In genomic region chr11:67143863-67144498, GRCm38 (mm10) we compare ENCODE assay signal across 25 mouse cellular contexts. TPM values are rescaled to one million over a fixed set of nuclear protein-coding genes. Genes with fewer than 3 reads are reported as not detected.
DNase-seq lines count a peak whose midpoint lies in the region; ATAC-seq and TF ChIP-seq lines count a peak whose summit lies in the region.
"Had no signal": no experiment of that assay in that cellular context is flagged by ENCODE, and none has a peak within 500 bp of the region (broad histone marks: within the 10 kb centered on the region; RNA-seq: fewer than 3 reads in every experiment).

No protein-coding gene starts in this region.

- intact Hi-C loops in gastrocnemius, adult 2 months (cut with DNase I) = loop anchor here (2.0 kb wide), 1 partner anchor 91 kb away; no protein-coding TSS in a partner anchor

- no peaks in the 10 kb centered on the region for H3K36me3 ChIP-seq in myocyte (ENCODE audit: control insufficient read depth, insufficient read depth)
- no peaks in the 10 kb centered on the region for H3K36me3 ChIP-seq in intestine, postnatal 0 days (ENCODE audit: control insufficient read depth, insufficient read depth)
- H3K36me3 ChIP-seq: forebrain, embryonic 10.5 days; hindbrain, embryonic 10.5 days; hindbrain, embryonic 13.5 days; intestine, embryonic 15.5 days had no signal

- H3K4me2 ChIP-seq in myocyte (ENCODE audit: low read depth) = peak overlapping the region; percentile 27
- no peak overlapping the region for H3K4me2 ChIP-seq in intestine, postnatal 0 days (replicated peaks; ENCODE audit: low read depth)
- H3K4me2 ChIP-seq: forebrain, embryonic 13.5 days; heart, embryonic 11.5 days; hindbrain, embryonic 13.5 days; intestine, embryonic 15.5 days had no signal

- H3K4me1 ChIP-seq in intestine, postnatal 0 days (replicated peaks; ENCODE audit: control insufficient read depth, insufficient read depth, low read length) = no peaks in the 10 kb centered on the region
- H3K4me1 ChIP-seq: forebrain, embryonic 13.5 days; hindbrain, embryonic 13.5 days; intestine, embryonic 15.5 days had no signal

- no peaks in the 10 kb centered on the region for H3K79me2 ChIP-seq in myocyte (ENCODE audit: control insufficient read depth, insufficient read depth)

- WGBS in intestine, postnatal 0 days = 90% methylated on average over 4 of the region's 4 CpGs

- H3K9ac ChIP-seq in intestine, postnatal 0 days (ENCODE audit: low read depth, low read length) = no peak overlapping the region
- H3K9ac ChIP-seq: forebrain, embryonic 13.5 days; hindbrain, embryonic 13.5 days; intestine, embryonic 15.5 days had no signal

- no peak for TF ChIP-seq POLR2A in myocyte (IDR thresholded peaks at IDR 0.05; ENCODE audit: insufficient read length, low read depth)

- H3K27ac ChIP-seq in gastrocnemius, adult 2 months = peak overlapping the region; percentile 91
- no peak overlapping the region for H3K27ac ChIP-seq in intestine, postnatal 0 days (ENCODE audit: low read depth, low read length)
- H3K27ac ChIP-seq: forebrain, embryonic 10.5 days; forebrain, embryonic 13.5 days; hindbrain, embryonic 10.5 days; hindbrain, embryonic 13.5 days; intestine, embryonic 15.5 days had no signal

- ATAC-seq in intestine, postnatal 0 days = no peak
- ATAC-seq: forebrain, embryonic 13.5 days; forebrain, embryonic 16.5 days; hindbrain, embryonic 16.5 days; intestine, embryonic 15.5 days had no signal

- H3K9me3 ChIP-seq in intestine, postnatal 0 days (ENCODE audit: control insufficient read depth) = no peaks in the 10 kb centered on the region
- H3K9me3 ChIP-seq: forebrain, embryonic 10.5 days; forebrain, embryonic 13.5 days; hindbrain, embryonic 10.5 days; hindbrain, embryonic 13.5 days; intestine, embryonic 15.5 days had no signal

- peak; percentile 36 for DNase-seq in gastrocnemius, adult 2 months
- no peak for DNase-seq in gastrocnemius, postnatal 25 days
- peak; percentile 73 for DNase-seq in A20 (ENCODE audit: low read depth, low spot score)
- DNase-seq in layer of hippocampus, postnatal 14 days (ENCODE audit: low spot score in 2 of 2) = no peak
- DNase-seq: adrenal gland, adult 2 months; adrenal gland, postnatal 14 days; cerebellum, adult 11-12 months; cerebellum, adult 8-10 months; cerebellum, postnatal 14 days had no signal

- H3K27me3 ChIP-seq in myocyte (ENCODE audit: control insufficient read depth, insufficient read depth, insufficient read length) = no peaks in the 10 kb centered on the region
- no peaks in the 10 kb centered on the region for H3K27me3 ChIP-seq in intestine, postnatal 0 days (replicated peaks; ENCODE audit: control insufficient read depth, insufficient read depth, low read length)
- H3K27me3 ChIP-seq: forebrain, embryonic 13.5 days; hindbrain, embryonic 13.5 days; intestine, embryonic 15.5 days had no signal

- H3K4me3 ChIP-seq in gastrocnemius, adult 2 months = peak overlapping the region; percentile 38
- H3K4me3 ChIP-seq in myocyte = no peak overlapping the region
- no peak overlapping the region for H3K4me3 ChIP-seq in intestine, postnatal 0 days (ENCODE audit: low read depth, low read length)
- H3K4me3 ChIP-seq: forebrain, embryonic 10.5 days; forebrain, embryonic 13.5 days; hindbrain, embryonic 10.5 days; hindbrain, embryonic 13.5 days; intestine, embryonic 15.5 days had no signal

- TF ChIP-seq CTCF in gastrocnemius, adult 2 months (IDR thresholded peaks at IDR 0.05) = no peak
- no peak for TF ChIP-seq CTCF in intestine, postnatal 0 days (IDR thresholded peaks at IDR 0.05; ENCODE audit: low read depth)

- H3ac ChIP-seq in myocyte (ENCODE audit: control insufficient read depth, insufficient read length) = no peak overlapping the region

TF ChIP-seq in myocyte, 11 proteins besides CTCF, POLR2A, EP300 and RAD21:
- no peak for TF ChIP-seq POLR2AphosphoS2 (IDR thresholded peaks at IDR 0.05; ENCODE audit: insufficient read length, low read depth)
- no peak for TF ChIP-seq REST (IDR thresholded peaks at IDR 0.05; ENCODE audit: insufficient read depth, insufficient read length)
TF ChIP-seq in myocyte: peak in this region for 0.

RNA-seq across cellular contexts. Expression of gene Myh2, which starts 26.8 kb away (rescaled TPM):
- 1,000 to 10,000 TPM; 1,238 to 3,712 TPM for total RNA-seq in gastrocnemius, adult 2 months (2021)
- total RNA-seq in gastrocnemius, postnatal 25 days (2021) = 1,000 to 10,000 TPM; 1,544 to 1,819 TPM
- polyA plus RNA-seq in myocyte (2012; fragmentation: generic; extraction: Trizol) = 0.54 TPM
- 0.05 and 0.07 TPM in 2 replicates for polyA plus RNA-seq in intestine, postnatal 0 days (2015; fragmentation: Nextera tagmentation; extraction: Ambion mirVana)
- under 1 TPM; 0.09 to 0.14 TPM for total RNA-seq in layer of hippocampus, postnatal 14 days (2021)
- total RNA-seq: adrenal gland, adult 2 months; adrenal gland, postnatal 14 days; granulocyte monocyte progenitor cell, adult 5-6 weeks; heart, postnatal 25 days; MEL had no signal
- polyA plus RNA-seq: adrenal gland, adult 2 months; embryonic facial prominence, embryonic 11.5 days; forebrain, embryonic 10.5 days; forebrain, embryonic 13.5 days; heart, embryonic 11.5 days; heart, embryonic 14.5 days; heart, postnatal 0 days; hindbrain, embryonic 10.5 days; intestine, embryonic 15.5 days had no signal

RNA-seq across cellular contexts. Expression of gene Myh1, which starts 55.9 kb away (rescaled TPM):
- 1,000 to 10,000 TPM; 1,466 to 5,880 TPM for total RNA-seq in gastrocnemius, adult 2 months (2021)
- total RNA-seq in gastrocnemius, postnatal 25 days (2021) = 1,000 to 10,000 TPM; 3,929 to 5,903 TPM
- polyA plus RNA-seq in myocyte (2012; fragmentation: generic; extraction: Trizol) = 7.4 TPM
- polyA plus RNA-seq in intestine, postnatal 0 days (2015; fragmentation: Nextera tagmentation; extraction: Ambion mirVana) = 0.03 TPM in 1 of 2 replicates, not detected in the other
- under 1 TPM; 0.18 to 0.21 TPM for total RNA-seq in layer of hippocampus, postnatal 14 days (2021)
- total RNA-seq: granulocyte monocyte progenitor cell, adult 5-6 weeks; heart, postnatal 25 days; MEL had no signal
- polyA plus RNA-seq: adrenal gland, adult 2 months; forebrain, embryonic 10.5 days; forebrain, embryonic 16.5 days; heart, postnatal 0 days; hindbrain, embryonic 10.5 days; intestine, embryonic 15.5 days had no signal

Comparison
In these comparisons a context has a peak if more than half of its experiments do, and no peak if none do; other contexts are left out.
1. DNase-seq: peak in gastrocnemius, adult 2 months (single experiment) and A20 (single experiment); none in gastrocnemius, postnatal 25 days (single experiment) and layer of hippocampus, postnatal 14 days (0 of 2).
2. RNA of gene Myh2, which starts 26.8 kb away (total RNA-seq): 1,238 to 3,712 TPM in gastrocnemius, adult 2 months and 1,544 to 1,819 TPM in gastrocnemius, postnatal 25 days; 0.09 to 0.14 TPM in layer of hippocampus, postnatal 14 days; every median in the first group is over 1,000 times any median in the second.
3. RNA of gene Myh1, which starts 55.9 kb away (total RNA-seq): 3,929 to 5,903 TPM in gastrocnemius, postnatal 25 days and 1,466 to 5,880 TPM in gastrocnemius, adult 2 months; 0.18 to 0.21 TPM in layer of hippocampus, postnatal 14 days; every median in the first group is over 1,000 times any median in the second.